Mouse (Mus musculus): ENCODE measurements around the gene Irf8.

The Irf8 gene

GRCm38 (mm10) chr8:120735770-120736481 lies at the start of gene Irf8:
TSS of gene Irf8 (plus strand) at chr8:120736358.
- peak; percentile 90 for DNase-seq

GRCm38 (mm10) chr8:120686576-120686975 lies 49.6 kb upstream of the Irf8 start:
- no peak for DNase-seq

DNA sequence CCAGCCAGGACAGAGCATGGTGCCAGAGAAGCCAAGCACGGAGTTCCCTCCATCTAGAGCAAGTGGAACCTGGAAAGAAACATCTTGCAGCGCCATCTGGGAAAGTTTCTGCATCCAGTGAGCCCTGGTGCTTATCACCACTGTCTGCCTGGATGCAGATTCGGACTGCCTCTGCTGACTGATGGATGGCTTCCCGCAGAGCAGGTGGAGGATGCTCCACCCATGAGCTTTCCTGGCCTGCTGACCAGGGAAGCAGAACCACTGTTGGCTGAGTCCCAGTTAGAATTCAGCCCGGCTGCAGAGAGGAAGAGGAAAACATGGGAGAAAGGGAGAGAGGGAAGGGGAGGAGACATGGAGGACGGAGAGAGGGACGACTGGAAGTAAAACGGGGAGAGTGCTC lies 48.4 kb upstream of the Irf8 start:
- peak; percentile 64 for DNase-seq

DNA sequence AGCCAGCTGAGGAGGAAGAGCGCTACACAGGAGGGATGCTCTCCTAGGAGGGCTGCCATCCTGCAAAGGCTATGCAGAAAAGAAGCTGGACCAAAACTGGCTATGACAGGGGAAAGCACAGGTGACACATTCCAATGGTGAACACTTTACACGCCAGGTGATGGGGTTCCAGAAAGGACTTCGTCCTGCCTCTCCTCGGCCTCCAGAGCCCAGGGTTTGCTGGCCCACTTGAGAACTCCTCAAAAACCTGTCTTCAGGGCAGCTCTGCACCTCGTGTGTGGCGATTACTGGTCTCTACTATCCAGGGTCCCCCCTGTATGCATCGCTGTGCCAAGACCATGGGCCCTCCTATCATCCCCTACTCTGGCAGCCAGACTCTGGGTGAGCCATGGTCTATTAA lies 47.6 kb upstream of the Irf8 start:
- no peak for DNase-seq

- no peak for DNase-seq
These were observed 43.2 kb upstream of the Irf8 start for GRCm38 (mm10) chr8:120692934-120693333.

DNA sequence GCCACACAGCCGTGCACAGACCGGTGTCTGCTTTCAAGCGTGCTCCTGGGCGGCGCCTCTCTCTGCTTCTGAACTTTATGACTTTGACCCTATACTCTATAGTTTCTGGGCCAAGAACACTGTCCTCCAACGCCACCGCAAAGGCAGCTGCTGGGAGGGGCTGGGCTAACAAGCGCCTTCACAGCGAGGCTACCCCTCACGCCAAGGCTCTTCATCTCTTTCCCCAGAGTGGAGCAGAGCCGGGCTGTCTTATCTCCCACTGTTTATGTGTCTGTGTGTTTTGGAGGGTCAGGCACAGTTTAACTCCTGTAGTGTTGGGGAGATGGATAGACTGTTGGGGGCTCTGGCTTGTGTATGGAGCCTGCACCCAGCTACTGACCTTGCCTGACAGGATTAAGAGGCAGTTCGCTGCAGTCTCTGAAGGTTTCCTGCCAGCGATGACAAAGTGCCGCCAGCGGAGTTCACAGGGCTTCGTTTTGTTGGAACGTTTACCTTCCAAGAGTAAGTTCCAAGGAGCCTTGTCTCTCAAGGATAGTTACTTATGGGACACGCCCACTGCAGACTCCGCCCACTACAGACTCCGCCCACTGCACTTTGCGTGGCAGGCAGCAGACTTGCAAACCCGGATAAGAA lies 42.2 kb upstream of the Irf8 start:
- DNase-seq = peak; percentile 47

GRCm38 (mm10) chr8:120696401-120697153 lies 39.6 kb upstream of the Irf8 start:
- DNase-seq = no peak

GRCm38 (mm10) chr8:120697154-120697978 lies 38.8 kb upstream of the Irf8 start:
- no peak for DNase-seq

- no peak for DNase-seq
These were observed 38.2 kb upstream of the Irf8 start for GRCm38 (mm10) chr8:120697979-120698272.

GRCm38 (mm10) chr8:120698426-120698825 lies 37.7 kb upstream of the Irf8 start:
- DNase-seq = no peak

- DNase-seq = no peak
These were observed 37.1 kb upstream of the Irf8 start for GRCm38 (mm10) chr8:120699079-120699478.

DNA sequence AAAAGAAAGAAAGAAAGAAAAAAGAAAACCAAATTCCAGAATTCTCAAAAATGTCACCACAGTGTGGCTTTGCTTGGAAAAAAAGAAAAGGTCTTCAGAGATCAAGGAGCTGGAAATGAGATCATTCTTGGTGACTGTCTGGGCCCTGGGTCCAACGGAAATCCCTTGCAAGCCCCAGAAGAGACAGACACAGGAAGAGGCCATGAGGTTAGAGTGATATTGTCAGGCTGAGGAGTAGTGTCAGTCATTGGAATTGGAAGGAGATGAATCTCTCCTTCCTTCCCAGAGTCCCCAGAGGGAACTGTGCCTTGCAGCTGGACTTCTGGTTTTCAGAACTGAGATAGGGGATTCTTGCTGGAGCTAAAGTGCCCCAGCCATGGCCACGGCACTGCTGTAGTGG lies 36.6 kb upstream of the Irf8 start:
- DNase-seq = no peak

DNA sequence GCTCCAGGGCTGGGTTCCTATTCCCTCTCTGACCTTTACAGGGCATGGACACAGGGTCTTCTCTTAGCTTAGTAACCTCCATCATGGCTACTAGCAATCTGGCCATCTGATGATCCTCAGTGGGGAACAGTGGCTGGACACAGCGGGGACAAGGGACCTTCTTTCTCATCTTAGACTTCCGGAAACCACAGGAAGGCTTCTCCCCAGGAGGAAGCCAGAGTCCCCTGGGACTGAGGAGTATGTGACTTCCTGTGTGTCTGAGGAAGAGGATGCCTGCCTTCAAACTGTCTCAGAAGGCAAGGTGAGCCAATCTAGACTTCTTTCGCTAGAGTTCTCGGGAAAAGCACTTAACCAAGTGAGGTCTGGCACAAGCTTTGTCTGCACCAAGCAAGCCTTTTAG lies 36.1 kb upstream of the Irf8 start:
- DNase-seq = no peak

DNA sequence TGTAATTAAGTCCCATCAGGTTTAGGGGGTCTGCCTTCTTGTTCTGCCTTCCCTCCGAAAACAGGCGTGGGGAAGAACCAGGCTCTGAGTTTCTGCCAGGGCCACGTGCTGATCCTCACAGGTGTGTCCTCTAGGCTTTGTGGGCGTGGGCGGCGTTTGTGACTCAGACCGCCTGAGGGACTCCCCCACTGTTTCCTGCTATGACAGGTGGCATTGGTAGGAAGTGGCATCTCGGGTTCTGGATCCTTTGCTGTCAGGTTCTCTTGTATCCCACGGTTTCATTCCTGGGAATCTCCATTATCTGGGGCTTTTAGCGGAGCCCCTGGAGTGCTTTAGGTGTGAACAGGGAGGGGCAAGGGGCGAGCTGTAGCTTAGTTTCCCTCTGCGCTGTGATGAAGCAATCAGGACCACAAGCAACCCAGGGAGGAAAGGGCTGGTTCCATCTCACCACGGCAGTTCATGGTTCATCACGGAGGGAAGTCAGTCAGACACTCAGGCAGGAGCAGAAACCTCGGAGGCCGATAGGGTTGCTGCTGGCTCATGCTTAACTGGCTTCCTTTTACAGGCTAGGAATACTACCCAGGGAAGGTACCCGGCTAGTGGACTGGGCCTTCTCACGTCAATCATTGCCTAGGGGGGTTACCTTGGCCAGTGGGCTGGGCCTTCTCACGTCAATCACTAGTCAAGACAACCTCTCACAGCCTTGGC lies 34.2 kb upstream of the Irf8 start:
- DNase-seq = no peak

DNA sequence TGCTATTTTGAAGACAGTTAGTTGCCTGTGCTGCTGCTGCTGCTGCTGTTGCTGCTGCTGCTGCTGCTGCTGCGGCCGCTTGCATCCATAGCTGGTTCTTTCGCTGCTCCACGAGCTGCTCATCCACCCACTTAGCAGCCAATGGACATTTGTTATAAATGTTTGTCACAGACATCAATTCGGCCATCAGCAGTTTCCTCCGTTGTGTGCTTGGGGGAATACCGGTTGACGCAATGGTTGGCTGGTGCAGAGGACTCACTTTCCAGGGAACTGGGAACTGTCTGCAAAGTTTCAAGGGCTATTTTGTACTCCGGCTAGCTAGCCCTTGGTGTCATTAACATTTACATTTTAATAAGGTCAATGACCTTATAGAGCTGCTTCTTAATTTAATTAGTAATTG lies 32.0 kb upstream of the Irf8 start:
- DNase-seq = no peak

DNA sequence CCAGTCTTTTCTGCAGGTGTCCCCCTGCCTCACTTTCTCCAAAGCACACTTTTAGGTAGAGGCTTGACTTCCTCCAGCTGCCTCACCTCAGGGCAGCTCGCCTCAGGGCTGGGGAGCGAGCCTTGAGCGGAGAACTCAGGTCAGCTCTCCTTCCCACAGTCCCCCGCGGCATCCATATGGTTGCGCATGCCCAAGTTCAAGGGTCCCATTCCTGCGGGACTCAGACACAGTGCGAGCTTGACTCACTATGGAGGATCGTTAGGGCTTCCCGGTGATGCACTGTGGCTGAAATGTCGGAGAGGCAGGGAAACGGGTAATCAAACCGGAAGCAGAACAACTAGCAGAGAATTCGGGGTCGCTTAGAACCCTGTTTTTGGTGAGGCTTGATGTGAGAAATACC lies 31.0 kb upstream of the Irf8 start:
- no peak for DNase-seq

GRCm38 (mm10) chr8:120706193-120706592 lies 30.0 kb upstream of the Irf8 start:
- no peak for DNase-seq

- DNase-seq = no peak
These were observed 27.0 kb upstream of the Irf8 start for GRCm38 (mm10) chr8:120709176-120709575.

DNA sequence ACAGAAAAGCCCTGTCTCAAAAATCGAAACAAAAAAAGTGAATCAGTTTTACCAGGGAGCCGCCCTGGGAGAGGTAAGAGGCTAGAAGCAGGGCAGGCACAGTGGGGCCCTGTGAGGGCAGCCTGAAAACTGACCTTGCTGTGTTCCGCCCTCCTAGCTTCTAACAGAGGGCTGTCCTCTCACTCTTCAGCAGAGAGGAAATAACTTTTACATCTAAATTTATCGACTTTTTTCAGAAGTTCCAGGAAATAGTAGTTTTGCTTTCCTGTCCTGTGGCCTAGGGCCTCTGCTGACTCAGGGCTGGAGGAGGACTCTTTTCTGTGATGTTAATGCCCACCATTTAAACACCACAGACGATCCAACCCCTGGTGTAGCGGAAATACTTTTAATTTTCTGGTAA lies 21.0 kb upstream of the Irf8 start:
- DNase-seq = peak; percentile 41

- no peak for DNase-seq
These were observed 20.0 kb upstream of the Irf8 start for GRCm38 (mm10) chr8:120715996-120716680.

GRCm38 (mm10) chr8:120719586-120720236 lies 16.4 kb upstream of the Irf8 start:
- DNase-seq = no peak

GRCm38 (mm10) chr8:120723025-120723424 lies 13.1 kb upstream of the Irf8 start:
- no peak for DNase-seq
